Mouse (Mus musculus) stomach, embryonic 14.5 days (tissue): Measurements from ENCODE around the gene Psmd1. TPM values are rescaled to one million over a fixed set of nuclear protein-coding genes. Genes with fewer than 3 reads are reported as not detected.

ENCODE experiments used
- ATAC-seq: fragments of 200-750 bp; cut with Nextera tagmentation; 2 replicates; pipeline ENCODE4 v1.8.0; 2017; ENCODE audit warnings: low read depth, moderate TSS enrichment; ENCODE audit not compliant: insufficient number of reproducible peaks, insufficient read depth, low FRiP score
- H3K27ac ChIP-seq: fragments of 300-500 bp; sonication (generic); 2 replicates; pipeline ENCODE4 v1.5.1; 2014; ENCODE audit warnings: mild to moderate bottlenecking, low read length, moderate library complexity, mixed read lengths
- H3K27me3 ChIP-seq: fragments of 300-500 bp; sonication (generic); 2 replicates; pipeline ENCODE4 v1.6.1; 2014; ENCODE audit warnings: low read length, control low read depth, mixed read lengths; ENCODE audit not compliant: control insufficient read depth, insufficient read depth
- H3K36me3 ChIP-seq: fragments of 300-500 bp; sonication (generic); 2 replicates; pipeline ENCODE4 v1.6.1; 2014; ENCODE audit warnings: mild to moderate bottlenecking, control low read depth, low read length, moderate library complexity, mixed read lengths; ENCODE audit not compliant: control insufficient read depth, insufficient read depth
- H3K4me1 ChIP-seq: fragments of 300-500 bp; sonication (generic); 2 replicates; pipeline ENCODE4 v1.6.1; 2014; ENCODE audit warnings: low read length, control low read depth, mixed read lengths; ENCODE audit not compliant: control insufficient read depth, insufficient read depth
- H3K4me2 ChIP-seq: fragments of 300-500 bp; sonication (generic); replicated peaks from 2 replicates; pipeline ENCODE4 v1.6.1; 2014; ENCODE audit warnings: low read depth, low read length, control low read depth
- H3K4me3 ChIP-seq: fragments of 300-500 bp; sonication (generic); 2 replicates; pipeline ENCODE4 v1.5.1; 2014; ENCODE audit warnings: low read depth, low read length, control low read depth
- H3K9ac ChIP-seq: fragments of 300-500 bp; sonication (generic); replicated peaks from 2 replicates; pipeline ENCODE4 v1.6.1; 2014; ENCODE audit warnings: low read depth, mild to moderate bottlenecking, control low read depth, low read length, moderate library complexity, mixed read lengths
- H3K9me3 ChIP-seq: fragments of 300-500 bp; sonication (generic); 2 replicates; pipeline ENCODE4 v1.6.1; 2016; ENCODE audit warnings: low read depth, low read length, control low read depth; ENCODE audit not compliant: control insufficient read depth
- WGBS: fragments of 180-500 bp; shearing (Covaris S2); extraction: QIAGEN DNeasy Blood & Tissue Kit; methylation state at CpG from one replicate; pipeline ENCODE4 v1.1.7; 2014; 5-methylcytosine and 5-hydroxymethylcytosine counted together
- polyA plus RNA-seq: library from polyadenylated mRNA; unstranded; fragments of >200 nt; fragmentation: Nextera tagmentation; extraction: Ambion mirVana; gene quantifications from 2 replicates; pipeline ENCODE4 v1.2.1, GENCODE M21; 2014

Gene Psmd1
- polyA plus RNA-seq, 1 experiment from 2014 or later: 154 TPM

- H3K4me2 ChIP-seq: no peak overlapping the region
- H3K27ac ChIP-seq: no peak overlapping the region
- 77% methylated on average over 12 of the region's 12 CpGs for WGBS
- H3K36me3 ChIP-seq: no peaks in the 10 kb centered on the region
- no peaks in the 10 kb centered on the region for H3K4me1 ChIP-seq
- no peaks in the 10 kb centered on the region for H3K9me3 ChIP-seq
- H3K9ac ChIP-seq: no peak overlapping the region
- no peak overlapping the region for H3K4me3 ChIP-seq
- H3K27me3 ChIP-seq: no peaks in the 10 kb centered on the region
- no peak for ATAC-seq
Observed at GRCm38 (mm10) chr1:86053198-86053921, 10.8 kb upstream of the Psmd1 start.

GRCm38 (mm10) chr1:86054943-86055342 is 9.2 kb upstream of the Psmd1 start:
- Histone ChIP-seq H3K9me3 (no peaks in the 10 kb centered on the region), H3K4me1 (no peaks in the 10 kb centered on the region), H3K9ac (no peak overlapping the region), H3K36me3 (no peaks in the 10 kb centered on the region), H3K27me3 (no peaks in the 10 kb centered on the region), H3K4me3 (no peak overlapping the region), H3K4me2 (no peak overlapping the region), H3K27ac (no peak overlapping the region)
- ATAC-seq: no peak
- 55% methylated on average over 3 of the region's 3 CpGs for WGBS

GRCm38 (mm10) chr1:86056284-86056683 is 7.9 kb upstream of the Psmd1 start:
- peak; percentile 28; the same call in 1 of the 2 replicates for ATAC-seq
- H3K4me1 ChIP-seq: no peaks in the 10 kb centered on the region
- 82% methylated on average over 4 of the region's 4 CpGs for WGBS

GRCm38 (mm10) chr1:86058856-86059769 is 5.1 kb upstream of the Psmd1 start:
- ATAC-seq: peak; percentile 84
- 9% methylated on average over 21 of the region's 21 CpGs for WGBS
- Histone ChIP-seq H3K4me1 (no peaks in the 10 kb centered on the region), H3K27ac (no peak overlapping the region), H3K4me2 (peak overlapping the region; percentile 43), H3K36me3 (no peaks in the 10 kb centered on the region), H3K4me3 (peak overlapping the region; percentile 29), H3K9ac (no peak overlapping the region), H3K9me3 (no peaks in the 10 kb centered on the region), H3K27me3 (no peaks in the 10 kb centered on the region)

More at GRCm38 (mm10) chr1:86056284-86056683, 7.9 kb upstream of the Psmd1 start:
- Histone ChIP-seq H3K36me3 (no peaks in the 10 kb centered on the region), H3K4me2 (no peak overlapping the region), H3K27ac (no peak overlapping the region), H3K27me3 (no peaks in the 10 kb centered on the region), H3K9ac (no peak overlapping the region), H3K4me3 (no peak overlapping the region), H3K9me3 (no peaks in the 10 kb centered on the region)

GRCm38 (mm10) chr1:86062523-86062922 is 1.7 kb upstream of the Psmd1 start:
- Histone ChIP-seq H3K4me3 (no peak overlapping the region), H3K9ac (no peak overlapping the region), H3K4me2 (no peak overlapping the region), H3K36me3 (no peaks in the 10 kb centered on the region), H3K27me3 (no peaks in the 10 kb centered on the region), H3K27ac (no peak overlapping the region), H3K9me3 (no peaks in the 10 kb centered on the region; the same call in 1 of the 2 replicates), H3K4me1 (peaks cover 10% of the 10 kb centered on the region)
- 83% methylated on average over 6 of the region's 6 CpGs for WGBS
- ATAC-seq: no peak

GRCm38 (mm10) chr1:86076565-86076964 is 12.4 kb downstream of the Psmd1 start:
- Histone ChIP-seq H3K4me2 (no peak overlapping the region), H3K9me3 (no peaks in the 10 kb centered on the region), H3K27ac (no peak overlapping the region), H3K4me1 (no peaks in the 10 kb centered on the region), H3K4me3 (no peak overlapping the region), H3K36me3 (peaks cover 57% of the 10 kb centered on the region), H3K27me3 (no peaks in the 10 kb centered on the region), H3K9ac (no peak overlapping the region)
- 96% methylated on average over 2 of the region's 2 CpGs for WGBS
- ATAC-seq: no peak

GRCm38 (mm10) chr1:86094413-86094812 is 30.2 kb downstream of the Psmd1 start:
- H3K27me3 ChIP-seq: no peaks in the 10 kb centered on the region
- WGBS: 82% methylated on average over 7 of the region's 7 CpGs
- H3K9ac ChIP-seq: no peak overlapping the region
- peaks cover 43% of the 10 kb centered on the region for H3K36me3 ChIP-seq
- H3K9me3 ChIP-seq: no peaks in the 10 kb centered on the region
- H3K27ac ChIP-seq: no peak overlapping the region
- no peak overlapping the region for H3K4me2 ChIP-seq
- H3K4me1 ChIP-seq: no peaks in the 10 kb centered on the region
- no peak for ATAC-seq
- no peak overlapping the region for H3K4me3 ChIP-seq

- Histone ChIP-seq H3K4me1 (no peaks in the 10 kb centered on the region), H3K27ac (no peak overlapping the region), H3K36me3 (peaks cover 2% of the 10 kb centered on the region; the same call in 1 of the 2 replicates), H3K27me3 (no peaks in the 10 kb centered on the region), H3K9me3 (no peaks in the 10 kb centered on the region), H3K4me3 (no peak overlapping the region), H3K9ac (no peak overlapping the region), H3K4me2 (no peak overlapping the region)
- 83% methylated on average over 1 of the region's 1 CpGs for WGBS
- no peak for ATAC-seq
Observed at GRCm38 (mm10) chr1:86105054-86105453, 40.9 kb downstream of the Psmd1 start.
